Comparison of ENCODE assay signal across 8 mouse cellular contexts in genomic region chr2:117180250-117180885, GRCm38 (mm10). TPM values are rescaled to one million over a fixed set of nuclear protein-coding genes. Genes with fewer than 3 reads are reported as not detected.
DNase-seq lines count a peak whose midpoint lies in the region; ATAC-seq and TF ChIP-seq lines count a peak whose summit lies in the region.

No protein-coding gene starts in this region.

- no peaks in the 10 kb centered on the region for H3K4me1 ChIP-seq in embryonic facial prominence, embryonic 11.5 days (ENCODE audit: control insufficient read depth, insufficient read depth, low read length)
- H3K4me1 ChIP-seq in kidney, embryonic 16.5 days (ENCODE audit: insufficient read depth, low read length), result peaks cover 3% of the 10 kb centered on the region; the same call in 1 of the 2 replicates
- no peaks in the 10 kb centered on the region for H3K4me1 ChIP-seq in liver, adult 2 months (ENCODE audit: control insufficient read depth, insufficient read depth, low read length)

- no peak overlapping the region for H3K27ac ChIP-seq in embryonic facial prominence, embryonic 11.5 days (replicated peaks; ENCODE audit: low read depth, low read length)
- no peak overlapping the region for H3K27ac ChIP-seq in kidney, embryonic 16.5 days (ENCODE audit: low read length)
- H3K27ac ChIP-seq in liver, adult 2 months (replicated peaks; ENCODE audit: insufficient read depth, low read depth, low read length), result no peak overlapping the region

- TF ChIP-seq CTCF in liver, adult 2 months (IDR thresholded peaks at IDR 0.05; ENCODE audit: low read depth, low read length), result peak; percentile 98

- H3K4me2 ChIP-seq in embryonic facial prominence, embryonic 11.5 days (ENCODE audit: low read depth, low read length), result no peak overlapping the region
- H3K4me2 ChIP-seq in kidney, embryonic 16.5 days (replicated peaks; ENCODE audit: low read depth, low read length), result no peak overlapping the region

- DNase-seq in 416B (ENCODE audit: low read depth), result peak; percentile 81
- DNase-seq in adrenal gland, postnatal 25 days, result peak; percentile 81
- peak; percentile 85 for DNase-seq in embryonic facial prominence, embryonic 11.5 days (ENCODE audit: low spot score)
- DNase-seq in heart, adult 8-10 months (ENCODE audit: low spot score), result peak; percentile 84
- DNase-seq in liver, adult 2 months (ENCODE audit: extremely low read depth, low read depth, low spot score), result peak; percentile 48
- DNase-seq in natural killer cell, adult 2 months (ENCODE audit: low spot score in 2 of 2), result peak; percentile 53 to 73
- DNase-seq in splenic B cell, adult 2 months (ENCODE audit: low read depth, low spot score), result peak; percentile 87

- no peak overlapping the region for H3K9ac ChIP-seq in embryonic facial prominence, embryonic 11.5 days (replicated peaks; ENCODE audit: low read length)
- H3K9ac ChIP-seq in kidney, embryonic 16.5 days (replicated peaks; ENCODE audit: low read length), result no peak overlapping the region
- no peak overlapping the region for H3K9ac ChIP-seq in liver, adult 2 months (ENCODE audit: low read depth, low read length)

- 39% methylated on average over 7 of the region's 7 CpGs for WGBS in embryonic facial prominence, embryonic 11.5 days
- WGBS in kidney, embryonic 16.5 days, result 45% methylated on average over 7 of the region's 7 CpGs
- WGBS in liver, adult 2 months, result 43% methylated on average over 7 of the region's 7 CpGs

- H3K4me3 ChIP-seq in embryonic facial prominence, embryonic 11.5 days (ENCODE audit: low read depth, low read length), result no peak overlapping the region
- no peak overlapping the region for H3K4me3 ChIP-seq in kidney, embryonic 16.5 days (ENCODE audit: low read length)
- no peak overlapping the region for H3K4me3 ChIP-seq in liver, adult 2 months (ENCODE audit: insufficient read depth, low read depth, low read length)

- H3K36me3 ChIP-seq in embryonic facial prominence, embryonic 11.5 days (replicated peaks; ENCODE audit: control insufficient read depth, insufficient read depth, low read depth, low read length), result no peaks in the 10 kb centered on the region; the same call in 1 of the 2 replicates
- H3K36me3 ChIP-seq in kidney, embryonic 16.5 days (ENCODE audit: insufficient read depth, low read length), result peaks cover 32% of the 10 kb centered on the region
- peaks cover 6% of the 10 kb centered on the region for H3K36me3 ChIP-seq in liver, adult 2 months (ENCODE audit: control insufficient read depth, insufficient read depth, low read length)
- no peaks in the 10 kb centered on the region for H3K36me3 ChIP-seq in splenic B cell, adult 2 months (ENCODE audit: control insufficient read depth, insufficient read depth, low read length, poor library complexity, severe bottlenecking)

- peak; percentile 44; the same call in 1 of the 2 replicates for ATAC-seq in embryonic facial prominence, embryonic 11.5 days (replicated peaks; ENCODE audit: insufficient number of reproducible peaks, low FRiP score, low TSS enrichment, low read depth)
- peak; percentile 86; the same call in 1 of the 2 replicates for ATAC-seq in kidney, embryonic 16.5 days (ENCODE audit: low FRiP score, low TSS enrichment)

- H3K27me3 ChIP-seq in embryonic facial prominence, embryonic 11.5 days (ENCODE audit: control insufficient read depth, insufficient read depth, low read length), result no peaks in the 10 kb centered on the region
- no peaks in the 10 kb centered on the region for H3K27me3 ChIP-seq in kidney, embryonic 16.5 days (ENCODE audit: insufficient read depth, low read length)
- H3K27me3 ChIP-seq in liver, adult 2 months (ENCODE audit: control insufficient read depth, insufficient read depth, low read length), result no peaks in the 10 kb centered on the region
- H3K27me3 ChIP-seq in splenic B cell, adult 2 months (ENCODE audit: control insufficient read depth, insufficient read depth, low read length, poor library complexity, severe bottlenecking), result no peaks in the 10 kb centered on the region

- no peaks in the 10 kb centered on the region for H3K9me3 ChIP-seq in embryonic facial prominence, embryonic 11.5 days (replicated peaks; ENCODE audit: control insufficient read depth, low read length)
- H3K9me3 ChIP-seq in kidney, embryonic 16.5 days (ENCODE audit: low read length), result no peaks in the 10 kb centered on the region

- H3K79me2 ChIP-seq in liver, adult 2 months (ENCODE audit: control insufficient read depth, insufficient read depth, low read length), result no peaks in the 10 kb centered on the region

- TF ChIP-seq POLR2A in liver, adult 2 months (IDR thresholded peaks at IDR 0.05; ENCODE audit: extremely low read depth, insufficient read depth, low read length), result no peak

RNA-seq across cellular contexts. Expression of gene Spred1, which starts 59.2 kb away (rescaled TPM):
- total RNA-seq in adrenal gland, postnatal 25 days (2021), result 91.5 and 103 TPM in 2 replicates
- polyA plus RNA-seq in embryonic facial prominence, embryonic 11.5 days (2014; fragmentation: Nextera tagmentation; extraction: Ambion mirVana), result 22.1 and 28.6 TPM in 2 replicates
- 10 to 100 TPM in 3 of 4 experiments, 1 to 10 TPM in 1; 9.7 to 13.8 (median 13.0) TPM for total RNA-seq in heart, adult 8-10 months (2022)
- polyA plus RNA-seq in kidney, embryonic 16.5 days (2015; fragmentation: Nextera tagmentation; extraction: Ambion mirVana), result 7.6 and 7.7 TPM in 2 replicates
- total RNA-seq in liver, adult 2 months (2014; rRNA removed), result 15.5 and 16.2 TPM in 2 replicates
- polyA plus RNA-seq in liver, adult 2 months (2012; rRNA removed), result 2.2 and 2.4 TPM in 2 replicates
